Mouse (Mus musculus) hindbrain, embryonic 16.5 days (tissue): ENCODE data around the gene Sfrp2. TPM values are rescaled to one million over a fixed set of nuclear protein-coding genes. Genes with fewer than 3 reads are reported as not detected.

ENCODE experiments used
- ATAC-seq: fragments of 200-750 bp; cut with Nextera tagmentation; 2 replicates; pipeline ENCODE4 v1.8.0; 2017; ENCODE audit warnings: moderate TSS enrichment, moderate library complexity
- H3K27ac ChIP-seq: fragments of 300-500 bp; sonication (generic); 2 replicates; pipeline ENCODE4 v1.5.1; 2014; ENCODE audit warnings: low read depth, mild to moderate bottlenecking, control low read depth, low read length, moderate library complexity
- H3K27me3 ChIP-seq: fragments of 300-500 bp; sonication (generic); replicated peaks from 2 replicates; pipeline ENCODE4 v1.6.1; 2014; ENCODE audit warnings: low read length; ENCODE audit not compliant: control insufficient read depth, insufficient read depth
- H3K36me3 ChIP-seq: fragments of 300-500 bp; sonication (generic); 2 replicates; pipeline ENCODE4 v1.6.1; 2014; ENCODE audit warnings: mild to moderate bottlenecking, low read length, moderate library complexity, mixed read lengths; ENCODE audit not compliant: control insufficient read depth, insufficient read depth
- H3K4me1 ChIP-seq: fragments of 300-500 bp; sonication (generic); 2 replicates; pipeline ENCODE4 v1.6.1; 2014; ENCODE audit warnings: low read depth, low read length; ENCODE audit not compliant: control insufficient read depth, insufficient read depth
- H3K4me2 ChIP-seq: fragments of 300-500 bp; sonication (generic); 2 replicates; pipeline ENCODE4 v1.6.1; 2014; ENCODE audit warnings: mild to moderate bottlenecking, low read length, control low read depth, moderate library complexity
- H3K4me3 ChIP-seq: fragments of 300-500 bp; sonication (generic); 2 replicates; pipeline ENCODE4 v1.5.1; 2014; ENCODE audit warnings: mild to moderate bottlenecking, low read length, control low read depth, moderate library complexity
- H3K9ac ChIP-seq: fragments of 300-500 bp; sonication (generic); 2 replicates; pipeline ENCODE4 v1.6.1; 2014; ENCODE audit warnings: low read depth, mild to moderate bottlenecking, control low read depth, low read length, moderate library complexity
- H3K9me3 ChIP-seq: fragments of 300-500 bp; sonication (generic); 2 replicates; pipeline ENCODE4 v1.6.1; 2014; ENCODE audit warnings: mild to moderate bottlenecking, low read length, moderate library complexity; ENCODE audit not compliant: control insufficient read depth
- WGBS: fragments of 180-500 bp; shearing (Covaris S2); extraction: QIAGEN DNeasy Blood & Tissue Kit; methylation state at CpG from one replicate; pipeline ENCODE4 v1.1.7; 2014; 5-methylcytosine and 5-hydroxymethylcytosine counted together
- polyA plus RNA-seq: library from polyadenylated mRNA; unstranded; fragments of >200 nt; fragmentation: Nextera tagmentation; extraction: Ambion mirVana; gene quantifications from 2 replicates; pipeline ENCODE4 v1.2.1, GENCODE M21; 2015

Gene Sfrp2
- polyA plus RNA-seq, result 42.8 and 50.8 TPM in 2 replicates

DNA sequence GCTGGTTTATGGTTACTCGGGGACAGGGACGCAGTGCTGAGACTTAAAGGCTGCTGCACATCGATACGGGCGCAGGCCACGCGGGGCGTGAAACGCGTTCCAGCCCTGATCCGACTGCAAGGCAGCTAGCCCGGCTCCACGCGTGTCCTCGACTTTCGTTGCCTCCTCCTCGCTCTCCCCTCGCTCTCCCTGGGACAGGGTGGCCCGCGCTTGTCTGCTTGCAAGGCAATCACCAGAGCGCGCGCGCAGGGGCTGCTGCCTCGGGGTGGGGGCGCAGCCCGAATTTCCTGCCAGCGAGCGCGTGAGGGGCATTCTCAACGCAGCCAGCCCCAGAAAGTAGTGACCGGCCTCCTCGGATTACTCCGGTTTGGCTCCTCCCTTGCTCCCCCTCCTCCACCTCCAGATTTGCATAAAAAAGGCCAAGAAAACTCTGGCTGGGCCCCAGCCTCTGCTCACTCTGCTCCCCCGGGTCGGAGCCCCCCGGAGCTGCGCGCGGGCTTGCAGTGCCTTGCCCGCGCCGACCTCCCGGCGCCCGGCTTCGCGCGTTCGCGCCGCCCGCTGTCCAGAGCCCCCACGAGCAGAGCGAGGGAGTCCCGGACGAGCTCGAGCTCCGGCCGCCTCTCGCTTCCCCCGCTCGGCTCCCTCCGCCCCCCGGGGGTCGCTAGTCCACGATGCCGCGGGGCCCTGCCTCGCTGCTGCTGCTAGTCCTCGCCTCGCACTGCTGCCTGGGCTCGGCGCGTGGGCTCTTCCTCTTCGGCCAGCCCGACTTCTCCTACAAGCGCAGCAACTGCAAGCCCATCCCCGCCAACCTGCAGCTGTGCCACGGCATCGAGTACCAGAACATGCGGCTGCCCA lies at the start of gene Sfrp2:
Gene Sfrp2 (plus strand): TSS at position 451 of the 855 bp plus-strand sequence.
- H3K9me3 ChIP-seq, result no peaks in the 10 kb centered on the region
- no peaks in the 10 kb centered on the region for H3K36me3 ChIP-seq
- H3K4me1 ChIP-seq, result peaks cover 16% of the 10 kb centered on the region
- H3K4me2 ChIP-seq, result peak within 1 kb of the TSS; percentile 90
- ATAC-seq, result peak; percentile 70
- under 1% methylated on average over 69 of the region's 82 CpGs for WGBS
- no peaks in the 10 kb centered on the region for H3K27me3 ChIP-seq
- H3K4me3 ChIP-seq, result peak within 1 kb of the TSS; percentile 55
- peak within 1 kb of the TSS; percentile 69 for H3K9ac ChIP-seq
- H3K27ac ChIP-seq, result peak within 1 kb of the TSS; percentile 14; the same call in 1 of the 2 replicates

DNA sequence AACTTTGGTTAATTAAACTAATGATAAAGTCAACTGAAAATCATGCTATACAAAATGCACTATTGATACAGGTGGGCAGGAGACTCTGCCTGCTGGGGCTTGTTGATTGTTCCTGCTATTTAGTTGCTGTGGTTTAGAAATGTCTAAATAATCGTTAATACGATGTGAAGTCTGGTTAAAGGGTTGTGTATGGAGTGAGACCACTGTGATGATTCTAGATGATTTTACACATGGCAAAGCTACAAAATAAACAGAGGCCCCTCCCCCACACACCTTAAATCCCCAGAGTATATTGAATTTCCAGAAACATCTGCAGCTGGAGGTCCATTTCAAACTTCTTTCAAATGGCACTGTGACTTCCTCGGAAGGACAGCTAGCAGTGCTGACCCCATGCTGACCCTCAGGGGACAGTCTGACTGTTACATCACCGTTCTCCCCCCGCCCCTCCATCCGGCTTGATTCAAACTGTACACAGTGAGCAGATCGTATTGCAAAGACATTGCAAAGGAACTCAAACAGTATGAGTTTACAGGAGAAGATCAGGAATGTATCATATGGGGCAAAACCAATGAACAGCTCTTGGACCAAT lies 48.4 kb upstream of the Sfrp2 start:
- Histone ChIP-seq H3K9ac (no peak overlapping the region), H3K4me2 (no peak overlapping the region), H3K4me1 (no peaks in the 10 kb centered on the region), H3K4me3 (no peak overlapping the region), H3K9me3 (peaks cover 2% of the 10 kb centered on the region; the same call in 1 of the 2 replicates), H3K36me3 (no peaks in the 10 kb centered on the region), H3K27me3 (no peaks in the 10 kb centered on the region), H3K27ac (no peak overlapping the region)
- WGBS, result 68% methylated on average over 7 of the region's 7 CpGs
- ATAC-seq, result no peak

DNA sequence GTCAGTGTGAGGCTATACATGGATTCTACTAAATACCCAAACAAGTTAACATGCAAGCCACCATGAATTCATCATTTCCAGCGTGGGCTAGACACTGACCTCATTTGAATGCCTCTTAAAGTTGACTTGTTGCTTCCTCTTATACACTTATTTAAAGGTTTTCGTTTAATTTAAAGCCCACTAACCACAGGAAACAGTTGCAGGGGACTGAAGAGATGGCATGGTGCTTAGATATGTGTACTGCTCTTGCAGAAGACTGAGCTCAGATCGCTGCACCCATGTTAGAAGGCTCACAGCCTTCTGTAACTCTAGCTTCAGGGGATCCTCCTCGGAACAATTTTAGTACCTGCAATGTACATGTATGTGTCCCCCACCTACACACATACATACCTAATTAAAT lies 47.5 kb upstream of the Sfrp2 start:
- no peak overlapping the region for H3K4me2 ChIP-seq
- H3K4me3 ChIP-seq, result no peak overlapping the region
- no peak overlapping the region for H3K9ac ChIP-seq
- H3K4me1 ChIP-seq, result no peaks in the 10 kb centered on the region
- no peak overlapping the region for H3K27ac ChIP-seq
- H3K9me3 ChIP-seq, result peaks cover 2% of the 10 kb centered on the region; the same call in 1 of the 2 replicates
- H3K27me3 ChIP-seq, result no peaks in the 10 kb centered on the region
- H3K36me3 ChIP-seq, result no peaks in the 10 kb centered on the region
- WGBS, result 82% methylated on average over 4 of the region's 4 CpGs
- ATAC-seq, result no peak

DNA sequence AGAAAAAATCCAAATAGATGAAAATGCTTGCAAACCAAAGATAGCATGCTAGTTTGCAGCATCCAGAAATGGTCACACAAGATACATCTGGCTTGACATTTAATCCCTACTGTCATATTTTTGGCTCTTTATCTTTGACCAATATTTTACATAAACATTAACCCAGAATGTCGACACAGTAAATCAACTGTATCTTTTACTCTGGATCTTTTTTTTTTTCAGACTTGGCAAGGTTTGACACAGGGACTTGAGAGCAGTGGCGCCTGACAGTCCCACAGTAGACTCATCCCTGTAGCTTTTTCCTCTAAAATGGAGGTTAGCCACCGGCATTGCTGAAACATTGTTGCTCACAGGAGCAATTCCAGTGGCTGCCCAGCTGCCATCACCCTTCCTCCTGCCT lies 37.9 kb upstream of the Sfrp2 start:
- ATAC-seq, result no peak
- Histone ChIP-seq H3K27me3 (no peaks in the 10 kb centered on the region), H3K4me3 (no peak overlapping the region), H3K9ac (no peak overlapping the region), H3K36me3 (no peaks in the 10 kb centered on the region), H3K4me1 (no peaks in the 10 kb centered on the region), H3K9me3 (no peaks in the 10 kb centered on the region; the same call in 1 of the 2 replicates), H3K4me2 (no peak overlapping the region), H3K27ac (no peak overlapping the region)
- WGBS, result 84% methylated on average over 3 of the region's 3 CpGs

DNA sequence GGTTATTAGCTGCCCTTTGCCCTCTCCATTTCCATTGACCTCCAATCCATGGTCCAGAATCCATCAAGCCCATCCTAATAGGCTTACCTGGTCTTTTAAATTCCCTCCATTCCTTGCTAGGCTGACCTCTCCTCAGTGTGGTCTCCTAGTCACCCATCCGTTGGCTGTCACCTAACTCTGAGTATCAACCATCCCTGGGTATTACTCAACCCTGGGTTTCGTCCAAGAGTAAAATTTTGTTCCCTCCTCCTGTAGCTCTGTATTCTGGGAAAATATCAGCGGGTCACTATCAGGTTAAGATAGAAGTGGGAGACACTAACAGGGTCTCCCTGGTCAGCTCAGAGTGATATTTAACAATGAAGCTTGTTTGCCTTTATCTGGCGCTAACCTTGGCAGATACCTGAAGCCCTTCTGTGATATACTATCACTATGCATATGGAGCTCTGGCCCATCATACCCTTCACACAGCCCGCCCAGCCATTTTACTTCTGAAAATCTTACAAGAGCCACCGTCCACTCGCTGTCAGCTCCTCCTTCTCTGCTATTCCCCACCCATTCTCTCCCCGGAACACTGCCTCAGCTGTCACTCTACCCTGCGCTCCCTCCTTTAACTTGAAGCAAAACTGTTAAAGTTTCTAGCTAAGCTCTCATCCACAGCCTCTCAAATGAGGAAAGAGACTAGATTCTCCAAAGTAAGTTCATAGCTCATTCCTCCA lies 37.3 kb upstream of the Sfrp2 start:
- Histone ChIP-seq H3K9me3 (no peaks in the 10 kb centered on the region; the same call in 1 of the 2 replicates), H3K27me3 (no peaks in the 10 kb centered on the region), H3K9ac (no peak overlapping the region), H3K4me3 (no peak overlapping the region), H3K4me1 (no peaks in the 10 kb centered on the region), H3K36me3 (no peaks in the 10 kb centered on the region), H3K4me2 (no peak overlapping the region), H3K27ac (no peak overlapping the region)
- no peak for ATAC-seq
- 88% methylated on average over 9 of the region's 9 CpGs for WGBS

DNA sequence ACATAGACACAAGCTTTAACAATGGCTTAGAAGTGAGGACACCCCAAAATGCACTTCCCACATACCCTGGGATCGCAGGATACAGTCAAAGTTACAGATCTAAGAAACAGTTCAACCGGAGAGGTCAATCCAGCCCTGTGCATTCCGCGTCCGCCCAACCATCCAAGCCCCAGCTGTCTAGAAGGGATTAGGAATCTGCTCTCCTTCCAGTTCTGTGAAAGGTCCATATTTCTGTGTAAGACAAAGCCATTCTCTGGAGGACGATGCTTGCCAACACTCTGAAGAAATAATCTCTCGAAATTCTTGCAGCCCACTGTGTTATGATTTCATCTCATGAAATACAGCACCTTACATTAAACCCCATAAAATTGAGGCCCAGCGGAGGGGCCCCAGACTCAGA lies 32.1 kb upstream of the Sfrp2 start:
- Histone ChIP-seq H3K4me2 (no peak overlapping the region), H3K4me3 (no peak overlapping the region), H3K9ac (no peak overlapping the region), H3K27me3 (no peaks in the 10 kb centered on the region), H3K36me3 (no peaks in the 10 kb centered on the region), H3K27ac (no peak overlapping the region), H3K4me1 (no peaks in the 10 kb centered on the region), H3K9me3 (no peaks in the 10 kb centered on the region)
- no peak for ATAC-seq
- 83% methylated on average over 8 of the region's 8 CpGs for WGBS

DNA sequence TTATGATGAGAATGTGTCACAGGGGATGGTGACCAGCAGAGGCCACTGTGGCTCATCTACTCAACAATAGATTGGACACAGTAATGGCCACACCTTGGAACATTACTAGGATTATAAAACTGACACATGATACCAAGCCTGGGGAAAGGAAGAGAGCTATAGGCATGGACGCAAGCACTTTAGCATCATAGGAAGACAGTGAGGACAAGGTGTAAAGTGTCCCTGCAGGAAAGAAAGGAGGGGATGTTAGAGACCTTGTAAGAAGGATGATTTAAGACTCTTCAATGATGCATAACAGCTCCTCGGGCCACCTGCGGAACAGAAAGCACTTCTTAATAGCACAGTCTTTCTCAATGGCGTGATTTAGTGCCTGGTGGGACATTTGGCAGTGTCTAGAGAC lies 29.1 kb upstream of the Sfrp2 start:
- Histone ChIP-seq H3K9ac (no peak overlapping the region), H3K36me3 (no peaks in the 10 kb centered on the region), H3K27me3 (no peaks in the 10 kb centered on the region), H3K4me2 (no peak overlapping the region), H3K9me3 (no peaks in the 10 kb centered on the region), H3K4me1 (no peaks in the 10 kb centered on the region), H3K27ac (no peak overlapping the region), H3K4me3 (no peak overlapping the region)
- 94% methylated on average over 4 of the region's 4 CpGs for WGBS
- no peak for ATAC-seq

DNA sequence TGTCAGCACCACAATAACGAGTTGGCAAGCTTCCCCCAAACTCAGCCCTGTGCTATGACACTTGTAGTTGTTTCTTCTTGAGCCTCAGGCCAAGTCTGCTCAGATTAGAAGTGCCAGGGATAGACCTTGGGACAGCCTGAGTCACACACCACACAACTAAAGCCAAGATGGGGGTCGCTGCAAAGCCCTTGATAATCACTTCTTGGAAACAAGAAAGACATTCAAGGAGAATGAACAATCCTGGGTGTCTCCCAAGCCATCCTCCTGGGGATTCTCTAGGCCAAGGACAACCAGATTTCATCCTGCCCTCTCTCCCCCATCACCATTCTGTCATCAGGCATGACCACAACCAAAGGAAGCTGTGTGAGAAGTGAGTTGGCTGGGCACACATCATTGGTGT lies 25.9 kb upstream of the Sfrp2 start:
- no peak overlapping the region for H3K4me3 ChIP-seq
- no peaks in the 10 kb centered on the region for H3K36me3 ChIP-seq
- ATAC-seq, result no peak
- H3K4me1 ChIP-seq, result no peaks in the 10 kb centered on the region
- H3K9ac ChIP-seq, result no peak overlapping the region
- H3K4me2 ChIP-seq, result no peak overlapping the region
- H3K9me3 ChIP-seq, result no peaks in the 10 kb centered on the region
- no peaks in the 10 kb centered on the region for H3K27me3 ChIP-seq
- 73% methylated on average over 2 of the region's 2 CpGs for WGBS
- H3K27ac ChIP-seq, result no peak overlapping the region

DNA sequence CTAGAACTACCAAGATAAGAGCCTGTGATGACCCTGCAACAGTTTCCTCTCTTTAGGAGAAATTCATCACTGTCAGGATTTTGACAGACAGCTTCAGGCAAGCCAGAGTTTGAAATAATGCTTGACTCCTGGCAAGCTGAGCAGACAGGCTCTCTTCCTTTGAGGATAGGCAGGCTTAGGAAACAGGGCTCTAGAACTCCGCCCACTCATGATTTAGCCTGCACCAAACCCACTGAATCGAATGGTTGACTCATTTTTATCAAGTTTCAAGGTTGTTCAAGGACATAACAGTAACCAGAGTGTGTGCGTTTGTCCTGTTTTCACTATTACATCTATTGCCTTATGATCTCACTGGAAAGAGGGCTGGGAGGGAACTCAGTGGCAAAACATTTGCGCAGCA lies 18.8 kb upstream of the Sfrp2 start:
- no peak overlapping the region for H3K9ac ChIP-seq
- WGBS, result 86% methylated on average over 4 of the region's 4 CpGs
- no peaks in the 10 kb centered on the region for H3K9me3 ChIP-seq
- no peaks in the 10 kb centered on the region for H3K27me3 ChIP-seq
- no peak overlapping the region for H3K4me3 ChIP-seq
- no peaks in the 10 kb centered on the region for H3K4me1 ChIP-seq
- no peak for ATAC-seq
- H3K27ac ChIP-seq, result no peak overlapping the region
- no peaks in the 10 kb centered on the region for H3K36me3 ChIP-seq
- H3K4me2 ChIP-seq, result no peak overlapping the region
